Mouse (Mus musculus): ENCODE data around the gene Th.

DNA sequence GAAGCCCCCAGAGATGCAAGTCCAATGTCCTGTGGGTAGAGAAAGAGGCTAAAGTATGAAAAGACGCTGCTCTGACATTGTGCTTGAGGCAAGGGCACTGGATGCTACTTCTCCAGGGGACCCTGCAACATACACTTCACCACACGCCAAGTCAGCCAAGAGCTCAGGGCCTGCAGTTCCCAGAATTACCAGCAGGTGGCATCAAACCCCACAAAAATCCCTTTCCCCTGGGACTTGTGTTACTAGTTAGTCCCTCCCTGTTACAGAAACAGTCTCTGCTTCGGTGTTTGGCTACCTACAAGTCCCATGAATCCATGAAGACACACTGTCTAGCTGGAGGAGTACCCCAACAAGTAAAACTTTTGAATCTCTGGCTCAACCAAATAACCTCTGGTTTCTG is 36.3 kb downstream of the Th start:
- TF ChIP-seq POLR2A (IDR thresholded peaks at IDR 0.05; ENCODE audit: borderline replicate concordance, extremely low read depth, insufficient read depth, insufficient read length, poor library complexity, severe bottlenecking) = no peak
- peak; percentile 98 for TF ChIP-seq CTCF (IDR thresholded peaks at IDR 0.05; ENCODE audit: borderline replicate concordance, extremely low read depth, insufficient read depth, insufficient read length)
